Mouse (Mus musculus) G1E (cell line): Measurements from ENCODE around the gene Sertad3. TPM values are rescaled to one million over a fixed set of nuclear protein-coding genes. Genes with fewer than 3 reads are reported as not detected.

Experiments used
- ATAC-seq: 2 replicates; pipeline ENCODE4 v1.8.0; 2016; ENCODE audit warnings: mild to moderate bottlenecking; ENCODE audit not compliant: insufficient number of reproducible peaks, poor library complexity, low FRiP score, severe bottlenecking; ENCODE audit errors: extremely low read depth
- DNase-seq: peaks from one replicate; pipeline ENCODE4 v3.0.0; 2012; ENCODE audit warnings: low spot score
- H3K27me3 ChIP-seq: 2 replicates; pipeline ENCODE4 v1.6.1; 2012; ENCODE audit warnings: mild to moderate bottlenecking, low read length, inconsistent platforms; ENCODE audit not compliant: insufficient read depth
- H3K36me3 ChIP-seq: replicated peaks from 2 replicates; pipeline ENCODE3; 2012; ENCODE audit warnings: mild to moderate bottlenecking, inconsistent platforms
- H3K4me1 ChIP-seq: 2 replicates; pipeline ENCODE4 v1.6.1; 2012; ENCODE audit warnings: low read depth, low read length, inconsistent platforms, mixed read lengths; ENCODE audit not compliant: insufficient read depth
- H3K4me3 ChIP-seq: 2 replicates; pipeline ENCODE4 v1.5.1; 2012; ENCODE audit warnings: low read depth, mild to moderate bottlenecking, inconsistent platforms, low read length, moderate library complexity, mixed read lengths
- H3K9me3 ChIP-seq: replicated peaks from 2 replicates; pipeline ENCODE4 v1.6.1; 2012; ENCODE audit warnings: inconsistent platforms
- CTCF ChIP-seq: IDR thresholded peaks from 2 replicates; pipeline ENCODE4 v1.5.1; 2012; ENCODE audit warnings: low read depth, low read length, inconsistent platforms, mixed read lengths
- GATA1 ChIP-seq: IDR thresholded peaks from 2 replicates; pipeline ENCODE4 v1.6.1; 2012; ENCODE audit warnings: borderline replicate concordance, low read length, inconsistent platforms, mixed read lengths
- GATA2 ChIP-seq: IDR thresholded peaks from 2 replicates; pipeline ENCODE4 v1.6.1; 2012; ENCODE audit warnings: low read depth, low read length, inconsistent platforms, borderline replicate concordance
- POLR2AphosphoS5 ChIP-seq: IDR thresholded peaks from 2 replicates; pipeline ENCODE4 v1.6.1; 2012; ENCODE audit warnings: low read depth, low read length, inconsistent platforms; ENCODE audit not compliant: insufficient replicate concordance
- TAL1 ChIP-seq: conservative IDR thresholded peaks from 2 replicates; pipeline ENCODE4 v1.6.1; 2012; ENCODE audit warnings: low read depth, low read length, inconsistent platforms, mixed read lengths
- polyA plus RNA-seq: library from polyadenylated mRNA; stranded (reverse); fragments of >175 nt; gene quantifications from 2 replicates; pipeline ENCODE4 v1.2.3, GENCODE M21; 2012
- total RNA-seq, 2 experiments: library from RNA; stranded (forward) in 1 of 2; stranded (reverse) in 1 of 2; fragments of 200-1000 nt in 1 of 2; fragments of >200 nt in 1 of 2; fragmentation: Nextera tagmentation in 1 of 2; gene quantifications; 2 replicates each; pipeline ENCODE4 v1.2.3; 2014 to 2017

The Sertad3 gene
- total and polyA plus RNA-seq, 3 experiments, result 9.0 to 24.0 (median 15.8) TPM

- peaks cover 6% of the 10 kb centered on the region; the same call in 1 of the 2 replicates for H3K9me3 ChIP-seq
- H3K36me3 ChIP-seq, result no peaks in the 10 kb centered on the region
- peaks cover 27% of the 10 kb centered on the region for H3K27me3 ChIP-seq
- TF ChIP-seq CTCF, result peak; percentile 58
- TF ChIP-seq GATA2, result no peak
- peaks cover 17% of the 10 kb centered on the region for H3K4me1 ChIP-seq
- no peak overlapping the region for H3K4me3 ChIP-seq
- ATAC-seq, result peak; percentile 34; the same call in 1 of the 2 replicates
- no peak for DNase-seq
Measured at GRCm38 (mm10) chr7:27437544-27437943, 36.0 kb upstream of the Sertad3 start.

DNA sequence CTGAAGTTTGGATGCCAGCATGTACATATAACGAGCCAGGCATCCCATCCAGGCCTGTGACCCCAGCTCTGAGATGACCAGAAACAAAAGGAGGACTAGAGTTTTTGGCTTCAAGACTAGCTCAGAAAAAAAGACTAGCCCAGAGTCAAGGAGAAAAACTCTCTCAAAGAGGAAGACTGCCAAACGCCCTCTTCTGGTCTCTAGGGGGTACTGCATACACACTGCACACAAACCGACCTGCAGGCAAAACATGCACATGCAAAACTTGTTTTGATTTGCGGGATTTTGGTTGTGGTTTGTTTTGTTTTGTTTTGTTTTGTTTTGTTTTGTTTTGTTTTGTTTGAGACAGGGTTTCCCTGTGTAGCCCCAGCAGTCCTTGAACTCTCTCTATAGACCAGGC, 33.6 kb upstream of the Sertad3 start:
- H3K4me1 ChIP-seq, result peaks cover 13% of the 10 kb centered on the region
- ATAC-seq (no peak), DNase-seq (no peak)
- no peak for TF ChIP-seq POLR2AphosphoS5
- no peak for TF ChIP-seq TAL1
- no peak for TF ChIP-seq GATA1
- 0 out of 2 replicates have a peak, but pooled peaks have one; percentile 26 for TF ChIP-seq CTCF
- H3K4me3 ChIP-seq, result no peak overlapping the region
- H3K27me3 ChIP-seq, result peaks cover 6% of the 10 kb centered on the region; the same call in 1 of the 2 replicates
- no peaks in the 10 kb centered on the region for H3K36me3 ChIP-seq
- H3K9me3 ChIP-seq, result peaks cover 6% of the 10 kb centered on the region; the same call in 1 of the 2 replicates

- ATAC-seq, result no peak
- Histone ChIP-seq H3K9me3 (no peaks in the 10 kb centered on the region), H3K36me3 (peaks cover 11% of the 10 kb centered on the region), H3K27me3 (peaks cover 12% of the 10 kb centered on the region), H3K4me1 (peaks cover 46% of the 10 kb centered on the region), H3K4me3 (peak overlapping the region; percentile 69; the same call in 1 of the 2 replicates)
- no peak for DNase-seq
- TF ChIP-seq GATA1 (no peak), CTCF (no peak), POLR2AphosphoS5 (no peak), TAL1 (no peak), GATA2 (no peak)
Measured at GRCm38 (mm10) chr7:27446051-27446450, 27.5 kb upstream of the Sertad3 start.

DNA sequence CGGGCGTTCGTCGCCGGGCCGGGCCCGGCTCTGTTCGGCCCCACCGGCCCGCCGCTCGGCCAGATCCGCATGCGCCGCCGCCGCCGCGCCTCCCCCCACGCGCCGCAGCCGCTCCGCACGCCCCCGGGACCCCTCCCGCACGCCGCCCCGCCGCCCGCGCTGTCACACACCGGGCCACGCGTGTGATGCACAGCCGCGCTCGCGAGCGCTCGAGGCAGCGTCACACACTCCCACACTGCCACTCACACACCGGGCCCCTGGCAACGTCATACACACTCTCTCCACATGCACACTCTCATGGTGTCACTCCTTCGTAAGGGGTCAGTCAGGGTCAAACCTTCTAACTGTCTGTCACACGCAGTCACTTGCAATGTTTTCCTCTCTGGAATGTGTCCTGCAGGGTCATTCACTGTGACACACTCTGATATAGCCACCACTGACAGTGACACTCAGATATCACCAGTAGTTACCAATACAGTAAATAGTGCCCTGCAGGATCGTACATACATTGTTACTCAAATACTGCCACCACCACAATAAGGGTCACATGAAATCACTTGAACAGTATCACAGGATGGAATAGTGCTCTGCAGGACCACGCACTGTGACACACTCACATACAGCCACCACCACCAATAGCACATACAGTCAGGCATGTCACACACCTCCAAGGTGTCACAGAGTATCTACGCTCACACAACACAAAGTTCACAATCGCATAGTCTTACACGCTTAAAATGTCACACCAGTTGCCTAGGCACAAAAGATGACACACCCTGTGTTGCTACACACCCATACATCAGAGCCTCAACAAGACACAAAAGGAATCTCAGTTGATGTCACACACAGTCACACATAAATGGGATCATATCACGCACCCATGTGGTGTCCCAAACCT, 26.8 kb upstream of the Sertad3 start:
- ATAC-seq (no peak), DNase-seq (no peak)
- no peaks in the 10 kb centered on the region for H3K9me3 ChIP-seq
- H3K27me3 ChIP-seq, result peaks cover 12% of the 10 kb centered on the region
- peak overlapping the region; percentile 79 for H3K4me3 ChIP-seq
- peaks cover 49% of the 10 kb centered on the region for H3K4me1 ChIP-seq
- H3K36me3 ChIP-seq, result peaks cover 11% of the 10 kb centered on the region
- no peak for TF ChIP-seq GATA2
- TF ChIP-seq TAL1, result no peak
- TF ChIP-seq POLR2AphosphoS5, result no peak
- no peak for TF ChIP-seq GATA1
- no peak for TF ChIP-seq CTCF

DNA sequence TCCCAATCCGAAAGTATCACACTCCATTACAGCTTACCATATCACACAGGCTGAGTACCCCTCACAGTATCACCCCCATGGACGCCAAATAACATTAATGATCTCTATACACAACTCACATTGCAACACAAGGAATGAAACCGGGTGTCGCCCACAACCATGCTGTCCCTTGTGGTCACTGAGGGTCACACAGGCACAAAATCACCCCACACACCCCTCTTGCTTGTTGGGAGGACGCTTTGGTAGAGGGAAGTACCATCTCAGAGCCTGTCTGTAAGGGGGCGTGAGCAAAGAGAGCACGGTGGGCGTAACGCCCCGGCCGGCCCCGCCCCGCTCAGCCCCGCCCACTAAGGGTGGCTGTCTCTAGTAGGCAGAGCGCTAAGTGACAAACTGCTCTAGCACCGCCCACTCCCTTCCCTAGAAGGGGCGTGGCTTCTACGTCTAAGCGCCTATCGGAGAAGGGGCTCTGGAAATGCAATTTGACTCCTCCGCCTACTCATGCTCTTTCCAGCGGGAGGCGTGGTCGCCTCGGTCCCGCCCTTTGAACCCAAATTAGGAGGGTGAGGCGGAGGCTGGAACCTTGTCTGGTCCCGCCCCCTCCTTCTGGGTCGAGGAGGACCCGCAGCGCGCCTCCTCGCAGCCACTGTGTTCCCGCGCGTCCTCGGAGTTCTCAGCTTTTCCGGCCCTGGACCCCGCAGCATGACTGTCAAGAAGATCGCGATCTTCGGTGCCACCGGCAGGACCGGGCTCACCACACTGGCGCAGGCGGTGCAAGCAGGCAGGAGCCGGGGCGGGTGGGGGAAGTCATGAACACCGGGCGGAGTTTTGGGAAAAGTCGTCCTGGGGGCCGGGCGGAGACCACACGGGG, 25.9 kb upstream of the Sertad3 start, which contains the start of the genes Sptbn4 and Blvrb:
TSS of gene Sptbn4 (minus strand) at position 268 of the 868 bp plus-strand sequence.
TSS of gene Blvrb (plus strand) at position 560 of the 868 bp plus-strand sequence.
- DNase-seq, result peak; percentile 91

More for the DNA sequence above, 25.9 kb upstream of the Sertad3 start, which contains the start of the genes Sptbn4 and Blvrb:
- H3K4me3 ChIP-seq, result peak within 1 kb of the TSS; percentile 79
- ATAC-seq, result peak; percentile 84
- no peak for TF ChIP-seq GATA1
- no peak for TF ChIP-seq POLR2AphosphoS5
- no peak for TF ChIP-seq CTCF
- TF ChIP-seq GATA2, result no peak
- TF ChIP-seq TAL1, result no peak
- H3K4me1 ChIP-seq, result peaks cover 58% of the 10 kb centered on the region
- H3K9me3 ChIP-seq, result no peaks in the 10 kb centered on the region
- H3K27me3 ChIP-seq, result peaks cover 12% of the 10 kb centered on the region
- peaks cover 19% of the 10 kb centered on the region for H3K36me3 ChIP-seq
